Mouse (Mus musculus) CD4-positive, CD25-positive, alpha-beta regulatory T cell, adult 4 months (primary cell): Measurements from ENCODE around the gene Gmeb2. TPM values are rescaled to one million over a fixed set of nuclear protein-coding genes. Genes with fewer than 3 reads are reported as not detected.

Source experiments
- ATAC-seq: one replicate; pipeline ENCODE4 v1.8.0; 2017
- polyA plus RNA-seq, 2 experiments: library from polyadenylated mRNA; unstranded; fragments of 100-300 nt; shearing (Covaris generic); gene quantifications; one replicate each; pipeline ENCODE4 v1.2.1; 2017

The Gmeb2 gene
- polyA plus RNA-seq: 1 to 10 TPM; 9.5 to 9.7 TPM

- ATAC-seq: peak; percentile 96
These were observed at the start of gene Gmeb2 for GRCm38 (mm10) chr2:181287958-181288350. Gmeb2 (minus strand) TSS chr2:181288035.

- peak; percentile 96 for ATAC-seq
These were observed 46.2 kb upstream of the Gmeb2 start for GRCm38 (mm10) chr2:181334023-181334422.

GRCm38 (mm10) chr2:181332542-181332941, 44.7 kb upstream of the Gmeb2 start:
- no peak for ATAC-seq

DNA sequence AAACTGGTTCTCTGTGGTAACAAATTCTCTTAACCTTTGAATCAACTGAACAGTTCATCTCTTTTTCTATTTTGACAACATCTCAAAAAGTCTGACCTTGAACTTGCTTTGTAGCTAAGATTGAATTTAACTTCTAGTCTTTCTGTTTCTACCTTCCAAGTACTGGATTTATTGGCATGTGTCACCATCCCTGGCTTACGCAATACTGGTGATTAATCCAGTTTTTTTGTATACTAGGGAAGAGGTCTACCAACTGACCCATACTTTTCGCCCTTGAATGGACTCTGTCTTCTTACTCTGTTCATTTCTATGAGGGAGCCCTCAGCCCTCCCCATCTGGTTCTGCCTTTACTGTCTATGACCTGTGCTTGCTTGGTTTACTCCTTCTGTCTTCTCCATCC, 38.3 kb upstream of the Gmeb2 start:
- no peak for ATAC-seq

- no peak for ATAC-seq
These were observed 34.3 kb upstream of the Gmeb2 start for GRCm38 (mm10) chr2:181322136-181322535.

DNA sequence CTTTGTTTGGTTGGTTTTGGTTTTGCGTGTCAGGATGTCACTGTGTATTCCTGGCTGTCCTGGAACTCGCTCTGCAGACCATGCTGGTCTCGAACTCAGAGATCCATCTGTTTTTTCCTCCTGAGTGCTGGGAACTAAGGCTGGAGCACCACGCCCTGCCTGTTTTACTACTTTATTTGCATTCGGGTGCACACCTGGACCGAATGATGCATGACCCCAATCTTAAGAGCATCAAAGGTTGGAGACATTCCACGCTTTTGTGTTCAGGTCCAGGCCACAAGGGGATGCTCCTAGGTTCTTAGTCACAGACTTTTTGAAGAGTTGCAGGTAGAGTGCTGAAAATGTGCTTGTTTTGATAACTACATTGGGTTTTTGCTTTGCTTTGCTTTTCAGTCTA, 32.3 kb upstream of the Gmeb2 start:
- no peak for ATAC-seq

DNA sequence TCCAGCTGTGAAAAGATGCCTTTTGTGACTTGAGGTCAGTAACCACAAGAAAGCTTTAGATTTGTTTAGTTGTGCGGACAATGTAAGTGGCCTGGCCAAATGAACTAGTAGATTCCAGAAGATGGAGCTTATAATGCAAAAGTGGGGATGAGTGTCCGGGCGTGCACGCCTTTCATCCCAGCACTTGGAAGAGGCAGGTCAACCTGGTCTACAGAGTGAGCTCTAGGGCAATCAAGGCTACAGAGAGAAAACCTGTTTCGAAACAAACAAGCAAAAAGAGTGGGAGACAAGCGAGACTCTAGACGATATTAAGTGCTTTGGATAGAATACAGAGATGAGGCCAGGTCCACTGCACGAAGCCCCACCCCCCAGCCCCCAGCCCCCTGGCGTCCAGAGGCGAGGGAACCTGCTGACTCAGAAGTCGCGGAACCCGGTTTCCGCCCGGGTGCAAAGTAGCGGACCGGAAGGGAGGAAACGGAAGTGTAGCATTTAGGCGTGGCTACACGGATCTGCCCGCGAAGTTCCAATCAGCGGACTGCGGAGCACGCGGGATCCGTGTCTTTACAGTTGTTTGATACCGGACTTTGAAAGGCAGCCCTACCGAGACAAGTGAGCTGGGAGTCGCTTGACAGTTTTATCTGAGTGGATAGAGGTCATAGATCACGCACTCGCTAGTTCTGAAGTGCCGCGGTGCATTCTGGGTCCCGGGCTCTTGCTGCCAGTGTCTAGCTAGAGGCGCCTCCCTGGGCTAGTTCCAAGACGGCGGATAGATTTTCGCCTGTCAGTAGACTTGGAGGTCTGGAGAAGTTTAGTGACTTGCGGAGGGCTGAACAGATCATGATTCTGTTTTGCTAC, 31.6 kb upstream of the Gmeb2 start, which contains the start of gene Rtel1:
Gene Rtel1 (plus strand): TSS at position 492 of the 855 bp plus-strand sequence.
- peak; percentile 99 for ATAC-seq

DNA sequence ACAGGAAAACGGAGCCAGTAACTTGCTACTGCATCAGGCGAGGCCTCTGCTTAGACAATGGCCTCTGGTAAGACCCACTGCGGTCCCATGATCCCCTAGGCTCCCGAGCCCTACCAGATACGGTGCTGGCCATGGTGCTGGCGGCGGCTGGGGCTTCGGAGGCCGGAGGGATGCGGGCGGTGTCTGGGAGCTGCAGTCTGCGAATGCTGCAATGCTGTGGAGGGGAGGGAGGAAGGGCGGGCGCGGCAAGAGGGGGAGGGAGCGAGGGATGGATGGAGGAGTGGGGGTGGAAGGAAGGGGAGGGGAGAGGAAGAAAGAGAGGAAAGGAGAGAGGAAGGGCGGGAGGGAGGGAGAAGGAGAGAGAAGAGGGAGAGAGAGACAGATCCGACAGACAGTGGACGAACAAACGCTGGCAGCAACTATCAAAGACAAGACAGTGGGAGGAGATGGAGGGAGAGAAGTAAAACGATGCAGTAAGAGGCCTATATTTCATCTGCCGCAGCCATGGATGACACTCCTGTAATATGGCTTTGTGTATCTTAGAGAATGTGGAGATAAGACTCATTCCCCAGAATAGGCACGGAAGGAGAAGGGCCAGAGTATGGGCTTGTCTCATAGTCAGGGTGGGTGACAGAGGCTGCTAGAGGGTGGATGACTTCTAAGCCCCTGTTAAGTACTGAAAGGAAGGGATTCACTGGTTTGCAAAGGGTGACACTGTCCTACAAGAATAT, 26.4 kb upstream of the Gmeb2 start, which contains the start of gene Stmn3:
Gene Stmn3 (minus strand): TSS at position 421 of the 731 bp plus-strand sequence.
- no peak for ATAC-seq

DNA sequence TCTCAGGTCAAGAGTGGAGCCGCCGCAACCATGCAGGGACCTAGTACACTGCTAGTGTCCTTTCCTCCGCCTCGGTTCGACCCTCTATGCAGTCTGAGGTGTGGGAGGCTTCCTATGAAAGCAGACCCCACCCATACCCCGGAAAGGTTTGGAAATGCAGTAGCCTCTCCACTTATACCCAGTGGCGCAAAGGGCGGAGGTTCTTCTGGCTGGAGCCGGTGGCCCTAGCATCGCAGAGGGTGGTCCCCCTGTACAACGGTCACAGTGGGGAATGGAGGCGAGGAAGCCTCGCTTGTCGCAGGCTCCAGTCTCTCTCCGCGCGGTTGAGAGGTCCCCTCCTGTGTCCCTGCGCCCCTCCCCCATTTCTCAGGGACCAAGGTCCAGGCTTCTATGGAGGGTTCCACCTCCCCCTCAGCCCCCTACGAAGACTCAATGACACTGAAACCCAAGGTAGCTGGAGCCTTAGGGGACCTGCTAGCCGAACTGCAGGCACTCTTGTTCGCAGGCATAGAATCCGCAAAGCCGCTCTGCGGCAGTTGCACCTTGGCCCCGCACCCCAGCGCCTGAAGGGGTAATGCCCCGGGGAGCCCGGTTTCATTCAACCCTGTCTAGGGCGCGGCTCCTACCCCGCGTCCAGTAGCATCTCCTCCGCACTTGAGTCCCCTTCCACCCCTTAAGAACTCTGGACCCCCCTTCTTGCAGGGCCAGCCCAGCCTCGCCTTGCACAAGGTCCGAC, 25.7 kb upstream of the Gmeb2 start:
- no peak for ATAC-seq

DNA sequence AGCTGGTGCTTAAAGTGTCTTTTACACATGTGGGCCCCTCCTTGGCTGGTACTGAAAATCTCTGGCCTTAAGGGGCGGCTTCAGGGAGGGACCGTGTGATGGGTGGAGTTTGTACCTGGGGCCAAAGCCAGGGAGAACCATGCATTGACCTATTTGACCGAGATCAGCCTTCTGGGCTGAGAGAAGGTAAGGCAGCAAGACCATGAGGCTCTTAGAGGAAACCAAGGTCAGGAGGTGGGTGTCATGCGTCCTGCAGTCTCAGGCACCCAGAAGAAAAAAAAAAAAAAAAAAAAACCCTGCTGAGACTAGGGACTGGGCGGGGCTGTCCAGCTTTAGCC, 25.1 kb upstream of the Gmeb2 start:
- ATAC-seq: no peak

- no peak for ATAC-seq
These were observed 24.6 kb upstream of the Gmeb2 start for GRCm38 (mm10) chr2:181312435-181312834.

GRCm38 (mm10) chr2:181307144-181307804, 19.4 kb upstream of the Gmeb2 start:
- peak; percentile 70 for ATAC-seq

DNA sequence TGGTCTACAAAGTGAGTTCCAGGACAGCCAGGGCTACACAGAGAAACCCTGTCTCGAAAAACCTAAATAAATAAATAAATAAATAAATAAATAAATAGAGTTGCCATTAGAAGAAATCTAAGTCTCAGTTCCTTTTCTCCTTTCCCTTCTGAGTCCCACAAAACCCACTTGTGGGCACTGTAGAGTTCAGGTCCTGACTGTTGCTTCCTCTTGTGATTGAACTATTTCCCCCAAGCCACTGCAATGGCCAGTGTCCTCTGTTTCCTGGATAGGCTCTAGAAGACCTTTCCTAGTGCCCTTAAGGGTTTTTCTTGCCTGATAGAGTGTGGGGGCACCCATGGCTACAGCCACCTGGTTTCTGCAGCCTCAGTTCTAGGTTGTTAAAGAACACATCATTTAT, 17.1 kb upstream of the Gmeb2 start:
- ATAC-seq: no peak

DNA sequence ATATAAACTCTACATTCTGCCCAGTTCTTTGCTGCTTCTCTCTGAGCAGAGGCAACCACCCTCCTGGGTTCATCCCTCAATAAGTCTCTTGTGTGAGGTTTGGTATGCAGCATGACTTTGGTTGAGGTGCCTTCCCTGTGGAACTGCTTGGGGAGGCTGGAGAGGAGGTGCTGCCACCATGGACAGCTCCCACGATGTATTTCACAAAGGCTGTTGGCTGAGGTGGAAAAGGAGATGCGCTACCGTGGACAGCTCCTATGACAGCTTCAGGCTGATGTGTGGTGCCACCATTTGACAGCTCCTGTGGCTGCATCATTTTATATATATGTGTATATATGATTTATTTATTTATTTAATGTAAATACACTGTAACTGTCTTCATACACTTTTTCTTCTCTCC, 14.2 kb upstream of the Gmeb2 start:
- no peak for ATAC-seq

GRCm38 (mm10) chr2:181290937-181291336, 3.1 kb upstream of the Gmeb2 start:
- ATAC-seq: no peak

DNA sequence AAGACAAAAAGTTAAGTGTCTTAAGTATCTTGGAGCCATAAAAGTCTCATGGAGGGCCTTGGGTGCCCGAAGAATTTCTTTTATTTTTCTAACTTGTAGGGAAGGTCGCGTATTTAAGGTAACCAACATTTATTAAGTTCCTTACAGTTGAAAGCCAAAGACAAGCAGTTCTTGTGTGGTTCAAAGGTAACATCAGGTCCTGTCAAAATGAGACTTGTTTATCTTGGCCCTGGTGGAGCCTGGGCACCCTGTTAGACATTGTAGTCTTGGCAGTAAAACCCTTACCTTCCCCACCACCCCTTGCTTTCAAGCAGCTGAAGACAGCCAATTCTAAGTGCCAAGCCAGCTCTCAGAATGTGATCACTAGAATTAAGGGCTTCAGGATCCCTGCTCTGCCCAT, 856 bp upstream of the Gmeb2 start:
- ATAC-seq: no peak

GRCm38 (mm10) chr2:181287338-181287957, 387 bp downstream of the Gmeb2 start:
- ATAC-seq: peak; percentile 61

- ATAC-seq: no peak
These were observed 1.1 kb downstream of the Gmeb2 start for GRCm38 (mm10) chr2:181286629-181287337.

DNA sequence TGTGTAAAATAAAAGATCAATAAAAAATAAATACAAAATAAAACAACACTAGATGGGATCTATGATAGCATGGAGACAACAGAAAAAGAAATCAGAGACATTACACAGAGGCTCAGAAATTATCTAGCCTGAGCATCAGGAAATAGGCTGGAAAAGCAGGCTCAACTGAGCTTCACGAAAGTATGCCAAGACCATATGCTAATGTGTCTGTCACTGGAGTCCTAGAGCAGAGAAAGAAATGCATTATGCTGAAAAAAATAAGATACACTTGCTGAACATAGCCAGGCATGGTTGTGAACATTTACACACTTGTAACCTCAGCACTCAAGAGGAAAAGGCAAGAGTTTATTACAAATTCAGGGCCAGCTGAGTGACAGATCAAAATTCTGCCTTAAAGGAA, 7.9 kb downstream of the Gmeb2 start:
- ATAC-seq: no peak

GRCm38 (mm10) chr2:181277866-181278265, 10.0 kb downstream of the Gmeb2 start:
- no peak for ATAC-seq

- ATAC-seq: no peak
These were observed 11.1 kb downstream of the Gmeb2 start for GRCm38 (mm10) chr2:181276766-181277165.
